Mouse (Mus musculus) left cerebral cortex, postnatal 10 days (tissue): Measurements from ENCODE around the gene Pnpo. TPM values are rescaled to one million over a fixed set of nuclear protein-coding genes. Genes with fewer than 3 reads are reported as not detected.
A peak's percentile ranks its signal among the peaks of the same experiment; 100 is the strongest.

Source experiments
- DNase-seq, 2 experiments: peaks; one replicate each; pipeline ENCODE4 v3.0.0; 2021 to 2022; ENCODE audit warnings: low spot score in 2 of 2, mixed read lengths in 1 of 2; ENCODE audit errors: extremely low spot score in 1 of 2
- intact Hi-C: fragments of 180-260 bp; cut with DNase I; formaldehyde crosslinking; loops from one replicate; pipeline ENCODE4 v1.15.1; 2025
- total RNA-seq, 2 experiments: library from RNA; stranded (reverse); gene quantifications; 2 replicates each; pipeline ENCODE4 v1.2.3; 2021

The Pnpo gene
- 10 to 100 TPM; 30.9 to 32.6 TPM for total RNA-seq

DNA sequence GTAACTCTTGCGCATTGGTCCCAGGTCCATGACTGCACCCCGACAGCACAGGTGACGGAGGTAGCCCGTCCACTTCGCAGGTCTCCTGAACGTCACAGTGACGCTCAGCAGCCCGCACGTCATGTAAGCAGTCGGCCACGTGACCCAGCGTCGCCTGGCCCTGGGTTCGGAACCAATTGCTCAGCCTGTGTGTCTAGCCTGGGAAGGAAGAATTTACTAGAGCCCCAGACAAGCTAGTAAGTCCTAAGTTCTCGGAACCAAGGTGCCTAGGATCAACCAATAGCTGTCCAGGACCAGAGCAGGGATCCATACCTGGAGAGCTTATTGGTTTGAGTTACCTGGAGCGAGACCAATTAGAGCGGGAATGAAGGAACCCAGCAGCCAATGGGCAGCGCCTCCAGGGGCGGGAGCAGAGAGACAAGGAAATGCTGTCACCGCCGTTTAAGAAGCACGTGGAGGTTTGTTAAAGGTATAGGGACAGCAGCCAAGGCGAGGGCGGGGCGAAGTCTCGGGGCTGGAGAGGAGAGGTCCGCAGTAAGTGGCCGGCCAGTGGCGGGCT lies at the start of gene Pnpo:
Gene Pnpo, minus strand, starts transcription at position 241 of the 559 bp plus-strand sequence.
- DNase-seq: peak; percentile 93 to 95
- intact Hi-C loops: no loop called here

DNA sequence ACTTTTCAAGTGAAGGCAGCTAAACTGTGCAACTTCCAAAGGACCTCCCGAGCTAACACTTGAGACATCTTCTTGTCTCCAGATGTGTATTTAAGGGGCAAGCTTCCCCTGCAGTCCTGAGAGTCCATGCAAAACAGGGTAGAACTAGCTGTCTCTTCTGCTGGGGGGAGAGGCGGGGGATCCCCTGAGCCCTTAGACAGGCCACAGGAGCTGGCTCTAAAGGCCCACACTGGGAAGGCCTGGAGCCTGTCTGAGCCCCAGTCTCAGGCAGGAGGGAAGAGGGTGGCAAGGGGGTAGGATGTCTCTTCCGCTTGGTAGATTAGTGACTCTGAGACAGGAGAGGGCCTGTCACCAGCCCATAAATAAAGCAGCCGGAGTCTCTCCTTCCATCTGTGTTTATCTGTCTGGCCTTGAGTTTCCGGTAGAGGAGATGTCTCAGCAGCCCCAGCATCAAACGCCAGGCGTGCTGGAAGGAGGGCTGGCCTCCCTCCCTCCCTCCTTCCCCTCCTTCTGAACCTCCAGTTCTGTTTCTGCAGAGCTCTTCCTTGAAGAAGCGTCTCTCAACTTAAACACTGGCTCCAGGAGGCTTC lies 49.0 kb upstream of the Pnpo start:
- intact Hi-C loops: no loop called here
- DNase-seq: no peak

DNA sequence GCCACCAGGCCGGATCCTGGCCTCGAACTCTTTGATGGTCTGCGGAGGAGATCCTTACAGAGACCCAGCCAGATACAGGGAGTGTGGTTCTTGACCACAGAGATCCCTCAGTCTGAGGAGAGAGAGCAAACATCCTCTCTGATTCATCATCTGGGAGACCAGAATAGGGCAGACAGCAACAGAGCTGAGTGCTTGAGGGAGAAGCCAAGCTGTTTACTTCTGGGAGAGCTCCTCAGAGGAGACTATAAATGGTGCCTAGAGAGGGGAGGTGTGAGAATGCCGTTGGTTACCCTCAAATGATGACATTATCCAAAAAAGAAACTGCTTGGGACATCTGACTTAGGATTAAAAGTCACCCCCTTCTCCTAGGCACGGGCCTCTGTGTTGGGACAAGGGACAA lies 47.7 kb upstream of the Pnpo start:
- DNase-seq: no peak

DNA sequence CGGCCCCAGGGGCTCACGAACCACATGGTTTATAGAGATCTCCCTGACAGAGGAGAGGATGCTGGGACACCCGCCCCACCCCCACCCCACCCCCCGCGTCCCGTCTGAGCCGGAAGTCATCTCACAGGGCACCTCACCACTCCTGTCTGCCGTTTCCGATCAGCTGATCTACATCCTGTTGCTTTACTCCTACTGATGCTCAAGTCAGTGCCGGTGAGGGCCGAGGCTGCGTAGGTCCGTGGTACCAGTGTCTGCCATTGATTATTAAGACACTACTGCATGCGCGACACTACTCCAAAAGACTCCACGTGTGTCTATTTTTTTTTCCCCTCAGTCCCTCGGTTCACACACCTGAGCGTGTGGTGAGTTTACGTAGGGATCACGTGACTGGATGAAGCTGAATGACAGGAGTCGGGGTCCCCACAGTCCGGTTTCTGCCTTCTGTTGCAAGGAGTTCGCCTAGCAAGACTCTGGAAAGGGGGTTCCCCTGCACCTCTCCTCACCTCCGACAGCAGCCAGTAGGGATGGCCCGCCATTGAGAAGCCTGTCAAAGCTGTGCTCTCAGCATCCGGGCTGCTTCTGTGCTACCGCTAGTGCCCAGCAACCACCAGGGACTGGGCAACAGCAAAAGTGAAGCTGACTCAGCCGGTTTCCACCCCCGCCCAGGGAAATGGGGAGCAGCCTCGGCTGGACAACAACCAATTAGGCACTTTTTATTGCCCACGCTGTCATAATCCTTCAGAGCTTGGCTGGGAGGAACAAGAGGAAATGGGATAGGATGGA lies 44.3 kb upstream of the Pnpo start:
- DNase-seq: no peak
- intact Hi-C loops: loop anchor here (10.0 kb wide), 1 partner anchor 157 kb away; no protein-coding TSS in a partner anchor

More for the DNA sequence above, 47.7 kb upstream of the Pnpo start:
- intact Hi-C loops: no loop called here

DNA sequence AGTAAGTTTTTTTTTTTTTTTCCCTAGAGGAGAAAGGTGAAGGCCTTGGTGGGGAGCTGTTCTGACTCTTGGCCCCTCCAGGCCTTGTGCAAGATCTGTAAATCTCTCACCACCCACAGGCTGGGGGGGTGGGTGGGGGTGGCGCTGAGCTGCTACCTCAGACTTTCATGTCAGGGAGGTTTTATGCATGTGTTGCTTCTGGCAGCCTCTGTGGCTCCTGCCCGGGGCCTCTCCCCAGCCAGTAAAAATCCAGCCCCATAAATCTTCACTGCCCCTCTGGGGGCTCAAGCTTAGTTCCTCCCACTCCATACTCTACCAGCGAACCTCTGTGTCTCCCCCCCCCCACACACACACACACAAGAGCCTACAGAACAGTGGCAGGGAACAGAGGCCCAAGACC lies 42.7 kb upstream of the Pnpo start:
- intact Hi-C loops: loop anchor here (10.0 kb wide), 1 partner anchor 158 kb away; no protein-coding TSS in a partner anchor
- DNase-seq: no peak

DNA sequence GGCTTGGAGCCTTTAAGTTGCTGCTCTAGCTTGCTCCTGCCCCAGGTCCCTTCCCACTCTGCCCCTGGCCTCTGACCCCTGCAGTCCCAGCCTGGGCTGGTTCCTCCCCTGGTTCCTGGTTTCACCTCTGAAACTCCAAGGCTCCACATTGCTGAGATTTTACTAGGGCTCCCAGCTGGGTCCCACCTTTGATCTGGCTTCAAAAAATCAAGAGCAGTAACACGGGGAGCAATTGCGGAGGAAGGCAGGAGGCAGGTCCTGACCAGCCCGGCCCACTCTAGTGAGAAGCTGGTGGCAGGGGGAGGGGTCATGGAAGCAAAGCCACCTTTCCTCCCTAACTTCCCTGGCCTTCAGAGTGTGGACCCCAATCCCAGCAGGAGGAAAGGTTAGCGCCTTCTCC lies 41.1 kb upstream of the Pnpo start:
- intact Hi-C loops: loop anchor here (10.0 kb wide), 1 partner anchor 160 kb away; no protein-coding TSS in a partner anchor
- no peak for DNase-seq

DNA sequence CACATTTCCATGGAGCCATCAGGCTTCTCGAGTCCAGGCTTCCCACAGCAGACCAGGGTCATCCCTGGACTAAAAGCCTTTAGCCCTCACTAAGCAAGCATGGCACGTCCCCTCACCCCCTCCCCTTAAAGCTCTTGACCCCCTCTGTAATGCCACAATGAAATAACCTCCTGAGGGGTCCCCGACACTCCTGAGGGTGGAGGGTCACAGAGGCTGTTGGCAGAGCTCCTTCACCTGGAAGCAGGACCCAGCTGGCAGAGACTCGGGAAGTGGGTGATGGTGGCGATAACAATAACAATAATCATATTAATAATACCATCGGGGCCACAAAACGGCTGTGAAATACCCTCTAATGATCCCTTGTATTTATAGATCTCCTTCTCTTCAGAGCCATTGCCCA lies 39.1 kb upstream of the Pnpo start, which contains the start of gene Sp2:
Gene Sp2, minus strand, starts transcription at position 101 of the 400 bp plus-strand sequence.
- no peak for DNase-seq
- intact Hi-C loops: loop anchor here (2.0 to 10.0 kb wide), 2 partner anchors 44 to 162 kb away; no protein-coding TSS in a partner anchor

DNA sequence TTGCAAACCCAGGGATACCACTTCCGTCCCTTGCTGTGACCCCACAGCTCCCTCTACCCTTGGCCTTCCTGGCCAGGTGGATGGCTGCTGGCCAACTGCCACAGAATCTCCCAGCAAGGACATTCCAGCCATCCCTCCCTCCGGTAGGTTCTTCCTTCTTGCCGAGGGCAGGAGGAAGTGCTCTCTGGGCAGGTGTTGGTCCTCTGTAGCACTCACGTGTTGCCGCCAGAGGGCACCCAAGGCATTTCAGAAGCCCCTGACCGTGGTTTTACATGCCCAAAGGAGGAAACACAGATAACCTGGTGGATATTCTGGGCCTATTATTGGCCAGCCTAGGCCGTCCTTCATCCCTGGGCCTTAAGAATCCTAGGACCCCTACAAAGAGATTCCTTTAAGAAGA lies 38.6 kb upstream of the Pnpo start:
- intact Hi-C loops: loop anchor here (2.0 to 10.0 kb wide), 2 partner anchors 44 to 162 kb away; no protein-coding TSS in a partner anchor
- DNase-seq: peak; percentile 70 to 82

DNA sequence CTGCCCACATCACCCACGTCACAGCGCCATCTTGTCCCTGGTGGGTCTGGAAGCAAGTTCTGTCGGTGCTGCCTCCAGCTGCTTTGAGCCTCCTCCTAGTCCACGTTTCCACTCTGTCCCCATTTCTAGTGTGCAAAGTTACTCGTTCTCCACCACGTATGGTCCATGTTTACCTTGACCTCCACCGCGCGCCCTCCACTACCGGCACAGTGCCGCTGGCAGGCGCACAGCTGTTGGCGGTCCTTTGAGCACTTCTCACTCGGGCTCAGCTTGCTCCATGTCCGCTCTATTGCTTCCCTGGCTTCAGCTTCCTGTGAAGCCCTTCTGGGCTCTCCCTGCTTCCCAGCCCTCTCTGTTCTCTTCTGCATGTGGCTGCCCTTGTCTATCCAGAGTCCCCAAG lies 37.7 kb upstream of the Pnpo start:
- no peak for DNase-seq
- intact Hi-C loops: loop anchor here (10.0 kb wide), 1 partner anchor 163 kb away; no protein-coding TSS in a partner anchor

DNA sequence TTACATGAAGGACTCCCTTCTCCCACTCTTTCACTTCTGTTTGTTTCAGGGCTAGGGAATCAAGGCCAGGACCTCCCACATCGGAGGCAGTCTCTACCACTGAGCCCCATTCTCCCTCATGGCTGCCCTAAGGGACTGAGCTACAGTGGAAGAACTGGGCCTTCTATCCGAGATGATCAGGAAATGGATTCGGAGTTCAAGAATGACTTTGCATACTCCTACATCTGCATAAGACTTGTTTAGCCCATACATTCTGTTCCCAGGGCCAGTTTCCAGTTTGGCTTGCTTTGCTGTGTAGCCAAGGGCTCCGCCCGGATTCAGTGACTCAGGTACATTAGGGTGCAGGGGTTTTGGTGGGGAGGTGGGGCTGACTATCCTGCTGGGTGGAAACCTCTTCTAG lies 36.2 kb upstream of the Pnpo start:
- no peak for DNase-seq
- intact Hi-C loops: loop anchor here (10.0 kb wide), 1 partner anchor 165 kb away; no protein-coding TSS in a partner anchor

DNA sequence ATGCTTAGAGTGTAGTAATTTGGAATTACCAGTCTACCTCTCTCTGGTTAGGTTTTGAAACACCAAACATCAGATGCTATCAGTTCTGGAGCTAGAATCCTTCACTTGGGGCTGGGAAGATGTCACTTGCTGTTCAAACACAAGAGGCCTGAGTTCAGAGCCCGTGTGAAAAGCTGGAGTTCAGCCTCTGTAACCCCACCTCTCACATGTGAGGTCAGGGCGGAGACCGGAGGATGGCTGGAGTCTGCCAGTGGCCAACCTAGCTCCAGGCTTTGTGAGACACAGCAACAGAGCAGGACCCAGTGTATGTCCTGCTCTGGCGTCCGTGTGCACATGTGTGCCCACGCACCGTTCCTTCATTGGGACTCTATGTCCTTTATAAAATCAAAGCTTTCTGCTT lies 35.5 kb upstream of the Pnpo start:
- intact Hi-C loops: no loop called here
- DNase-seq: no peak

DNA sequence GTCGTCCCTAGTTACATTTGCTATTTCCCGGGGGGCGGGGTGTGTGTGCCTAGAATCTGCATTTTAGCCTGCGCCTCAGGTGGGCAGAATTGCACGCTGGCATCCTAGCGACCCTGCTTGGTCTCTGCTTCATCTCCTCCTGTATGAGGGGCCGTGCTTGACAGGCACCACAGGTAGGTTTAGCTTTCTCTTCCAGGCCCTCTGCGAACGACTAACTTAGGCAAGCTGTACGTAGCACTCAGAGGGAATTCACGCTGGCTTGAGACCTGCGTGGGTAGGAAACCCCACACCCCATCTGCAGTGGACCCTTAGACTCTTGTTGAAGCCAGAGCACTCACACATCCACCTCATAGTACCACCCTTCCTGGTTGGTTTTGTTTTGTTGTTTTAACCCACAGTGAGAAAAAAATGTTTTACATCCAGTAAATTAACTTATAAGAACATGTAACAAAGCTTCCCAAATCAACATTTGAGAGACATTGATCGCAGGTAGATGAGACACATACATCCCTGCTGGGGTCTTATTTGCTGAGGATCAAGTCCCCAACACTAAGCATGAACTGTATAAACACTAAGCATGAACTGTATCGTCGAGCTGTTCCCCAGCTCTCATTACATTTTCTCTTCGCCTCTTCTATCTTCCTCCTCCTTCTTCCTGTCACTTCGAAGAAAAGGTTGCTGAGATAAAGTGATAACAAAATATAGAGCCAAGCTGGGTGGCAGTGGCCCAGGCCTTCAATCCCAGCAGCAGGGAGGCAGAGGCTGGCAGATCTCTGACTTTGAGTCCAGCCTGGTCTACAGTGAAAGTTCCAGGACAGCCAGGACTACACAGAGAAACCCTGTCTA lies 34.8 kb upstream of the Pnpo start:
- intact Hi-C loops: no loop called here
- DNase-seq: no peak

DNA sequence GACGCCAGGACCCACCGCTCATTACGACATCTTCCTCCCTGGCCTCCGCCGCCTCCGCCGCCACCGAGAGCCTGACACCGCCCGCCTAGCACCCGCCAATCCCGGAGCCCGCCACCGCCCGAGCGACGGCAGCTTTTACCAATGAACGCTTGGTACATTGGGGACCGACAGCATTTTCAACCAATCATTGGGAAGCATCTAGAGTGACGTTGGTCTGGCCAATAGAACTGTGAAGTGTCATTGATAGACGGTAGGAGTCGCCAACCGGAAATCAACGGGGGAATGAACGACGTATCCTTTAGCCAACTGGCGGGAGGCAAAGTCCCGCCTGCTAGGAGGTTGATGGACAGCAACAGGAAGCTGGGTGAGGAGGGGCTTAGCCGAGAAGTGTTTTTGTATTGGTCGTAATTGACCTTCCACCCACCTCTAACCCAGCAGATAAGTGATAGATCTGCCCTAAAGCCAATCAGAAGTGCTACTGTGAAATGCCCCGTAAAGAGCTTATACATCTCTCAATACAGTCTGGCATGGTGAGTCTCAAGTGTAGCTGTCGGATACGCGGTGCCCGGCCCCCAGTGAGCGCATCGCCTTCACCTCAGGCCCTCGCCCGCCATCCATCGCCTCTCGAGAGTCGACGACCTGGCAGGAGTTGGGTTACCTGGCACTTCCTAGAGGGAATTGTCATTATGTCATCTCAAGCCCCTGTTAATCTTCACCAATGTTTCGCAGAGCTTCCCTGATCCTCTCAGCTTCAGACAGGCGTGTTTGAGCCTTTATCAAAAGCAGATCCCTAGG lies 34.0 kb upstream of the Pnpo start:
- intact Hi-C loops: no loop called here
- peak; percentile 99 to 100 for DNase-seq

DNA sequence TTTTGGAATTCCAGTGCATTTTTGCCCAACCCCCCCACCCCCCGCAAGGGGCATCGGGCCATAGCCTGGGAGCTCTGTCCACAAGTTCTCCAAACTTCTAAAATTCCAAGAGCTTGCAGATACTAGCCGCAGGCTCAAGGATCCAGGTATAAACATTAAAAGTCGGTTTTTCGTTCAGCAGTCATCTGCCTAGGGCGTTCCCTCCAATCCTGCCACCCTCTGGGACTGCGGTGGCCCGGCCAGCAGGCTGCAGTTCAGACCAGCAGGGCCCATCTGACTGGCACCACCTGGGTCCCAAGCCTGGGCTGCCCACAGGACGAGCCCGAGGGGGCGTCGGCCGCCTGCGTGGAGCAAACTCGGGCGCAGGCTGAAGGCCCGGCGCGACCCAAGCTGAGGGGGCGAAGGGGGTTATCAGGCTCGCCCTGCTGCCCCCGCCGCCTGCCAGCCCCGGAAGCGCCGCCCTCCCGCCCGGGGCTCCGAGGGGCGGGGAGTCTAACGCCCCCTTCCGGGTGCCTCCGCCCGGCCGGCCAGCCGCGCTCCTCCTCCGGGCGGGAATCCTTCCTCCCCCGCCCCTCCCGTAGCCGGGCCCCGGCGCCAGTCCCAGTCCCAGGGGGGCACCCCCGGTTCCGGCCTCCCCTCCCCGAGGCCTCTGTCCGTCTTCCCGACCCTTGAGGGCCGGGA lies 33.3 kb upstream of the Pnpo start:
- DNase-seq: peak; percentile 60 to 93
- intact Hi-C loops: no loop called here

DNA sequence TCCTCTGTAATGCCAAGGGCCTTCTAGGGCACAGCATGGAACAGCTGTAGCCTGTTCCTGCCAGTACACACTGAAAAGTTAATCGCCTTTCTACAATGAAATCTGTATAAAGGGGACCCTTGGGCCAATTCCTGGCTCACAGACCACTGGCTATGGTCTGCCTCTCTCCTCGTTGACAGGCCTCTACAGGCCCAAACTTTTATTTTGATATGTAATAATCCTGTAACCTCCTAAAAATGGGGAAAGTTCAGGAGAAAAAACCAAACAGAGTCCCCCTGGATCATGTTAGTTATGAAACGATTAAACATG lies 32.5 kb upstream of the Pnpo start:
- intact Hi-C loops: no loop called here
- DNase-seq: no peak

DNA sequence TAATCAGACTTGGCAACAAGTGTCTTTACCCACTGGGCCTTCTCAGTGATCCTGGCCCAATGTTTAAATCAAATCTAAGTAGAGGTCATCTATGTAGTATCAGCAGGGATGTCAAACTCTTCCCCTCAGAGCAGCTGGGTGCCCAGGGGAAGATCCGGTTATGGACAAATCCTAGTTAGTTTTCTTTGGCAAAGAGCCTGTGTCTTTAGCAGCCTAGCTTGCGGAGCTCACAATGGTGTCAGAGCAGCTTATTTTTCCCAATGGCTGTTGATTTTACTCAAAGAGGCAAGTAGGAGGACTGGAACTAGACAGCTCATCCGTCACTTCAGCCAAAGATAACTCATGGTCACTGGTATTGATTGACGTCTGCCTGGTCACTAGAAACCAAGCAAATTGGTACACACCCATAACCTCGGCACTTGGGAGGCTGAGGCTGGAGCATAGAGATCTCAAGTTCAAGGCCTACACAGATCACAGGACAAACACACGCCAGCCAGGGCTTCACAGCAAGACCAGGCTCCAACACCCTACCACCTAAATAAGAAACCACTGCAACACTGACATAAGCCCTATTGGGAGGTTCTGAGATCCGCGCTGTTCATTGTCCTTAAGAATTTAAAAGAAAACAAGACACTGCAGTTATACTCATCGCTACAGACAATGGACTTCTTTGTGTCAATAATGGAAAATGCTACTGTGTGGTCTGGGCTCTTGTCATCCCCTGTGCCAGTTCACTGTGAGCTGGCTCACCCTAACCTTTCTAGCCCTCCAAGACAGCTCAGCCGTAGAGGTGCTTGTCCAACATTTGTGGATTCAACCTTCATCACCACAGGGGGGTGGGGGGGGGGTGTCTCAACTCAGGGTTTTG lies 32.0 kb upstream of the Pnpo start:
- intact Hi-C loops: no loop called here
- no peak for DNase-seq

DNA sequence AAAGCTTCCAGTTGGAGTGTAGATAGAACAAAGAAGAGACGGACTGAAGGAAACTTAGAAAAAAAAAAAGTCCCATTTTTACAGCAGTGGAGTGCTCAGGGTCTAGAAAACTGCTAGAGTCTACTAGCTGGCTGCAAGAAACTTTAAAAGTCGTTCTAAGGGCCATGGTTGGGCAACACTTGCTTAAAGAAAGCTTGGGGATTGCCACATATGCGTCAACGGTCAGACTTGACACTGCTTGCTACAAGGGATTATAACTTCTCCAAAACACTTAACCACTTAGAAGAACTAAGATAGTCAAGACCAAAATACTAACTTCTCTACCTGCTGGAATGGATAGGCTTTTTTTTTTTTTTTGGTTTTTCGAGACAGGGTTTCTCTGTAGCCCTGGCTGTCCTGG lies 31.0 kb upstream of the Pnpo start:
- intact Hi-C loops: no loop called here
- no peak for DNase-seq
